Mouse (Mus musculus): ENCODE results near the gene Hdac10. TPM values are rescaled to one million over a fixed set of nuclear protein-coding genes. Genes with fewer than 3 reads are reported as not detected.

Gene Hdac10
- polyA plus RNA-seq, 1 experiment from 2014 or later = 18.8 TPM

GRCm38 (mm10) chr15:89173024-89173905, 44.8 kb upstream of the Hdac10 start:
- Histone ChIP-seq H3K9me3 (ENCODE audit: low read depth, low read length) (no peaks in the 10 kb centered on the region), H3K9ac (peak overlapping the region; percentile 70), H3K4me3 (ENCODE audit: low read depth, low read length) (peak overlapping the region; percentile 56), H3K27ac (ENCODE audit: low read depth) (peak overlapping the region; percentile 14; the same call in 1 of the 2 replicates), H3K4me2 (peak overlapping the region; percentile 100), H3K27me3 (ENCODE audit: insufficient read depth, low read length) (no peaks in the 10 kb centered on the region), H3K4me1 (ENCODE audit: insufficient read depth) (peaks cover 54% of the 10 kb centered on the region), H3K36me3 (ENCODE audit: insufficient read depth) (peaks cover 11% of the 10 kb centered on the region)
- under 1% methylated on average over 65 of the region's 65 CpGs for WGBS
- DNase-seq (peak; percentile 78), ATAC-seq (ENCODE audit: insufficient read depth) (peak; percentile 11; the same call in 1 of the 2 replicates)
- TF ChIP-seq CTCF (IDR thresholded peaks at IDR 0.05; ENCODE audit: low read depth) = peak; percentile 9; the same call in 1 of the 2 replicates

- no peaks in the 10 kb centered on the region for H3K27me3 ChIP-seq (ENCODE audit: insufficient read depth, low read length)
- H3K9ac ChIP-seq = peak overlapping the region; percentile 70
- 48% methylated on average over 17 of the region's 17 CpGs for WGBS
- H3K4me3 ChIP-seq (ENCODE audit: low read depth, low read length) = peak overlapping the region; percentile 56
- peak overlapping the region; percentile 14; the same call in 1 of the 2 replicates for H3K27ac ChIP-seq (ENCODE audit: low read depth)
- H3K36me3 ChIP-seq (ENCODE audit: insufficient read depth) = peaks cover 19% of the 10 kb centered on the region
- no peaks in the 10 kb centered on the region for H3K9me3 ChIP-seq (ENCODE audit: low read depth, low read length)
- peaks cover 46% of the 10 kb centered on the region for H3K4me1 ChIP-seq (ENCODE audit: insufficient read depth)
- ATAC-seq (ENCODE audit: insufficient read depth) (no peak), DNase-seq (peak; percentile 8)
- H3K4me2 ChIP-seq = peak overlapping the region; percentile 100
- TF ChIP-seq CTCF (IDR thresholded peaks at IDR 0.05; ENCODE audit: low read depth) = no peak
These were observed 43.9 kb upstream of the Hdac10 start for GRCm38 (mm10) chr15:89172276-89172935.

- 83% methylated on average over 5 of the region's 5 CpGs for WGBS
- H3K4me1 ChIP-seq (ENCODE audit: insufficient read depth) = peaks cover 37% of the 10 kb centered on the region
These were observed 43.1 kb upstream of the Hdac10 start for GRCm38 (mm10) chr15:89171526-89172051.

GRCm38 (mm10) chr15:89170102-89170501, 41.6 kb upstream of the Hdac10 start:
- no peak overlapping the region for H3K4me3 ChIP-seq (ENCODE audit: low read depth, low read length)
- no peaks in the 10 kb centered on the region for H3K9me3 ChIP-seq (ENCODE audit: low read depth, low read length)
- peak overlapping the region; percentile 45; the same call in 1 of the 2 replicates for H3K4me2 ChIP-seq

More at GRCm38 (mm10) chr15:89171526-89172051, 43.1 kb upstream of the Hdac10 start:
- TF ChIP-seq CTCF (IDR thresholded peaks at IDR 0.05; ENCODE audit: low read depth) = no peak
- Histone ChIP-seq H3K9ac (no peak overlapping the region), H3K9me3 (ENCODE audit: low read depth, low read length) (no peaks in the 10 kb centered on the region), H3K36me3 (ENCODE audit: insufficient read depth) (peaks cover 28% of the 10 kb centered on the region), H3K4me3 (ENCODE audit: low read depth, low read length) (no peak overlapping the region), H3K4me2 (no peak overlapping the region), H3K27me3 (ENCODE audit: insufficient read depth, low read length) (no peaks in the 10 kb centered on the region), H3K27ac (ENCODE audit: low read depth) (no peak overlapping the region)
- no peak for DNase-seq
- no peak for ATAC-seq (ENCODE audit: insufficient read depth)

GRCm38 (mm10) chr15:89169431-89169830, 40.9 kb upstream of the Hdac10 start:
- Histone ChIP-seq H3K9ac (peak overlapping the region; percentile 33; the same call in 1 of the 2 replicates), H3K27me3 (ENCODE audit: insufficient read depth, low read length) (no peaks in the 10 kb centered on the region), H3K4me1 (ENCODE audit: insufficient read depth) (peaks cover 20% of the 10 kb centered on the region), H3K9me3 (ENCODE audit: low read depth, low read length) (no peaks in the 10 kb centered on the region), H3K4me3 (ENCODE audit: low read depth, low read length) (peak overlapping the region; percentile 16; the same call in 1 of the 2 replicates), H3K27ac (ENCODE audit: low read depth) (peak overlapping the region; percentile 51), H3K36me3 (ENCODE audit: insufficient read depth) (peaks cover 49% of the 10 kb centered on the region), H3K4me2 (peak overlapping the region; percentile 45)
- no peak for TF ChIP-seq CTCF (IDR thresholded peaks at IDR 0.05; ENCODE audit: low read depth)
- 4% methylated on average over 10 of the region's 10 CpGs for WGBS
- DNase-seq (peak; percentile 90), ATAC-seq (ENCODE audit: insufficient read depth) (peak; percentile 78)

More at GRCm38 (mm10) chr15:89170102-89170501, 41.6 kb upstream of the Hdac10 start:
- WGBS = 33% methylated on average over 3 of the region's 3 CpGs
- H3K4me1 ChIP-seq (ENCODE audit: insufficient read depth) = peaks cover 26% of the 10 kb centered on the region
- ATAC-seq (ENCODE audit: insufficient read depth) (peak; percentile 5; the same call in 1 of the 2 replicates), DNase-seq (peak; percentile 49)
- peak overlapping the region; percentile 51 for H3K27ac ChIP-seq (ENCODE audit: low read depth)
- peak overlapping the region; percentile 18; the same call in 1 of the 2 replicates for H3K9ac ChIP-seq
- no peak for TF ChIP-seq CTCF (IDR thresholded peaks at IDR 0.05; ENCODE audit: low read depth)
- H3K27me3 ChIP-seq (ENCODE audit: insufficient read depth, low read length) = no peaks in the 10 kb centered on the region
- H3K36me3 ChIP-seq (ENCODE audit: insufficient read depth) = peaks cover 42% of the 10 kb centered on the region

- Histone ChIP-seq H3K27ac (ENCODE audit: low read depth) (peak overlapping the region; percentile 51), H3K4me3 (ENCODE audit: low read depth, low read length) (peak overlapping the region; percentile 16; the same call in 1 of the 2 replicates), H3K9me3 (ENCODE audit: low read depth, low read length) (no peaks in the 10 kb centered on the region), H3K27me3 (ENCODE audit: insufficient read depth, low read length) (no peaks in the 10 kb centered on the region), H3K4me2 (peak overlapping the region; percentile 45), H3K4me1 (ENCODE audit: insufficient read depth) (peaks cover 16% of the 10 kb centered on the region), H3K9ac (peak overlapping the region; percentile 33), H3K36me3 (ENCODE audit: insufficient read depth) (peaks cover 54% of the 10 kb centered on the region)
- WGBS = 36% methylated on average over 10 of the region's 10 CpGs
- DNase-seq = no peak
- no peak for ATAC-seq (ENCODE audit: insufficient read depth)
- no peak for TF ChIP-seq CTCF (IDR thresholded peaks at IDR 0.05; ENCODE audit: low read depth)
These were observed 40.4 kb upstream of the Hdac10 start for GRCm38 (mm10) chr15:89168922-89169321.

Data from lung, embryonic 14.5 days (tissue).